Mouse (Mus musculus): Measurements from ENCODE around the gene Abcg1. TPM values are rescaled to one million over a fixed set of nuclear protein-coding genes. Genes with fewer than 3 reads are reported as not detected.

Gene Abcg1
- total and polyA plus RNA-seq, 3 experiments: 2.2 to 4.6 (median 2.2) TPM

DNA sequence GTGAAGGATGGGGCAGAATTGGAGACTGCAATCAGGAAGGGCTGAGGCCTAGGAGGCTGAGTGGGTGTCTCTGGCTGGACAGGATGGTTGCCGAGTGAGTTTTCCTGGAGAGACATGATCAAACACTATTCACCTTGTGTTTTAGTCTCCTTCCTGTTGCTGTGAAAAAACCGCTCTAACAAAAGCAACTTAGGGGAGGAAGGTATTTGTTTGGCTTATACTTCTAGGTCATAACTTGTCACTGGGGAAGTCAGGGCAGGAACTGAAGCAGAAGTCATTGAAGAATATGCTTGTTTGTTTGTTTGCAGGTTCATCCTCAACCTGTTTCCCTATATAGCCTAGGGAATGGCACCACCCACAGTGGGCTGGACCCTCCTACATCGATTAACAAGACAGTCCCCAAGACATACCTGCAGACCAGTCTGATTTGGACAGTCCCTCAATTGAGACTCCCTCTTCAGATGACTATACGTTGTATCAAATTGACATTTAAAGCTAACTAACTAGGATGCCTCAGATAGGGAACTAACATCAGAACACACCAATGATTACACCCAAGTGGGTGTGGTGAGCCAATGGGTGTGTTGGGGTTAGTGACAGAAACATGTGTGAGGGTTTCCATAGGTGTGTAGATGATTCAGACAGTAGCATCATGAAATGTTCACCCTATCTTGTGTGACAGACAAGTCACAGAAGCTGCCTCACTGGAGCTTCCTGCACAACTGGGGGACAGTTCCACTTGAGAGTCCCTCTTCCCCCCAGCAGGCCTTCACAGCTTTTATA lies 25.0 kb downstream of the Abcg1 start:
- no peak overlapping the region for H3K4me3 ChIP-seq (replicated peaks in 1 of 3; ENCODE audit: low read depth in 2 of 3, low read length in 2 of 3, poor library complexity in 1 of 3)
- no peaks in the 10 kb centered on the region for H3K9me3 ChIP-seq (replicated peaks; ENCODE audit: low read length)
- DNase-seq (ENCODE audit: extremely low read depth): no peak
- dilution Hi-C loops (cut with MboI; ENCODE audit: extremely low pct_ligation_motif_present, extremely low pct_unique_long_range_greater_than_20kb, low sequenced_read_pairs): no loop called here
- no peak for TF ChIP-seq GABPA (IDR thresholded peaks at IDR 0.05; ENCODE audit: insufficient replicate concordance, low read depth, low read length)
- no peak for TF ChIP-seq ZNF384 (IDR thresholded peaks at IDR 0.05; ENCODE audit: low read depth, low read length)
- no peak for TF ChIP-seq HCFC1 (IDR thresholded peaks at IDR 0.05; ENCODE audit: low read depth, low read length)
- no peak for TF ChIP-seq IRF4 (IDR thresholded peaks at IDR 0.05; ENCODE audit: low read depth, low read length)
- TF ChIP-seq ZC3H11A (IDR thresholded peaks at IDR 0.05; ENCODE audit: low read depth, low read length): no peak
- TF ChIP-seq MAZ (IDR thresholded peaks at IDR 0.05; ENCODE audit: low read depth, low read length): no peak
- no peak for TF ChIP-seq USF2 (conservative IDR thresholded peaks at IDR 0.05; ENCODE audit: low read depth, low read length)
- TF ChIP-seq SIN3A (IDR thresholded peaks at IDR 0.05; ENCODE audit: low read length): no peak
- TF ChIP-seq EP300 (IDR thresholded peaks at IDR 0.05; ENCODE audit: low read length): no peak
- TF ChIP-seq KAT2A (IDR thresholded peaks at IDR 0.05; ENCODE audit: insufficient replicate concordance, low read length): no peak
- no peak for TF ChIP-seq RCOR1 (conservative IDR thresholded peaks at IDR 0.05; ENCODE audit: low read depth, low read length)
- TF ChIP-seq POLR2AphosphoS2 (IDR thresholded peaks at IDR 0.05; ENCODE audit: low read depth, low read length): no peak
- no peak for TF ChIP-seq UBTF (IDR thresholded peaks at IDR 0.05; ENCODE audit: low read depth, low read length)
- TF ChIP-seq TCF12 (IDR thresholded peaks at IDR 0.05; ENCODE audit: low read depth, low read length): no peak
- TF ChIP-seq CHD2 (IDR thresholded peaks at IDR 0.05; ENCODE audit: low read length): no peak
- no peak for TF ChIP-seq E2F4 (IDR thresholded peaks at IDR 0.05; ENCODE audit: insufficient replicate concordance, low read depth, low read length)
- no peak for TF ChIP-seq MAX (IDR thresholded peaks at IDR 0.05; ENCODE audit: low read length)
- no peaks in the 10 kb centered on the region for H3K27me3 ChIP-seq (replicated peaks)
- in situ Hi-C loops (cut with MboI; ENCODE audit: low pct_ligation_motif_present, low pct_unique_long_range_greater_than_20kb, low sequenced_read_pairs): no loop called here
- no peak overlapping the region for H3K4me2 ChIP-seq (ENCODE audit: insufficient read depth, low read depth, poor library complexity, severe bottlenecking)
- no peak overlapping the region for H3K27ac ChIP-seq (ENCODE audit: insufficient read depth, low read depth)
- H3K36me3 ChIP-seq (replicated peaks in 1 of 2; ENCODE audit: control insufficient read depth in 1 of 2, insufficient read depth in 1 of 2, low read length in 1 of 2): no peaks in the 10 kb centered on the region
- H3K9ac ChIP-seq (ENCODE audit: insufficient read depth, low read depth): no peak overlapping the region
- peaks cover 7 to 25% of the 10 kb centered on the region in 2 experiments for H3K4me1 ChIP-seq (ENCODE audit: control insufficient read depth in 1 of 2, insufficient read depth in 2 of 2)
- no peaks in the 10 kb centered on the region for H3K79me2 ChIP-seq (replicated peaks; ENCODE audit: control insufficient read depth, extremely low read depth, insufficient read depth, poor library complexity, severe bottlenecking)

DNA sequence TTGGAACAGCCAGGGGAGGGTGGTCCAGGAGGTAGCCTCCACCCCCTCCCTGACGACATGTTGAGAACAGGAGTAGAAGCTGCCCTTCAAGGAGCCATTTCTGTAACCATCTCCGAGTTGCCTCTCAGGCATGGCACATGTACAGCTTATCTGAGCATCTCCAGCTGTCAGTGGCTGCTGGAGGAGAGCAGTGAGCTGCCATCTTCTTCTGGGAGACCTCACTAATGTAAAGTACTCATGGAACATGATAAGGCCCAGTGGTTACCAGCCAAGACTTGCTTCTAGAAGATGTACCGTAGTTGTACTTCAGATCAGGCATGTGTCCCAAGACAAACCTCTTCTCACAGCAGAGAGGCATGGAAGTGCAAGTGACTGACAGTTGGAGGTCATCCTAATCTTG lies 28.0 kb downstream of the Abcg1 start:
- no peak for TF ChIP-seq MEF2A (IDR thresholded peaks at IDR 0.05; ENCODE audit: borderline replicate concordance, low read depth, low read length)
- TF ChIP-seq ZKSCAN1 (IDR thresholded peaks at IDR 0.05; ENCODE audit: borderline replicate concordance, low read depth, low read length): no peak
- no peak for TF ChIP-seq USF2 (conservative IDR thresholded peaks at IDR 0.05; ENCODE audit: low read depth, low read length)
- TF ChIP-seq RAD21 (IDR thresholded peaks at IDR 0.05; ENCODE audit: low read depth, low read length): no peak
- TF ChIP-seq NRF1 (IDR thresholded peaks at IDR 0.05; ENCODE audit: low read depth, low read length): no peak
- no peak for TF ChIP-seq ZMIZ1 (IDR thresholded peaks at IDR 0.05; ENCODE audit: low read depth, low read length)
- TF ChIP-seq JUN (IDR thresholded peaks at IDR 0.05; ENCODE audit: insufficient read depth, low read depth, low read length): no peak
- no peak for TF ChIP-seq PAX5 (IDR thresholded peaks at IDR 0.05; ENCODE audit: low read length)
- TF ChIP-seq MAZ (IDR thresholded peaks at IDR 0.05; ENCODE audit: low read depth, low read length): no peak
- no peak for TF ChIP-seq ZNF384 (IDR thresholded peaks at IDR 0.05; ENCODE audit: low read depth, low read length)
- no peak for TF ChIP-seq HCFC1 (IDR thresholded peaks at IDR 0.05; ENCODE audit: low read depth, low read length)
- TF ChIP-seq MYC (IDR thresholded peaks at IDR 0.05; ENCODE audit: low read depth, low read length): no peak
- TF ChIP-seq TCF12 (IDR thresholded peaks at IDR 0.05; ENCODE audit: low read depth, low read length): no peak
- TF ChIP-seq EP300 (IDR thresholded peaks at IDR 0.05; ENCODE audit: low read length): no peak
- TF ChIP-seq ELF1 (IDR thresholded peaks at IDR 0.05; ENCODE audit: low read depth, low read length): no peak
- TF ChIP-seq ETS1 (conservative IDR thresholded peaks at IDR 0.05; ENCODE audit: low read depth, low read length): no peak
- no peak for TF ChIP-seq POLR2AphosphoS2 (IDR thresholded peaks at IDR 0.05; ENCODE audit: low read depth, low read length)
- TF ChIP-seq TBP (conservative IDR thresholded peaks at IDR 0.05; ENCODE audit: low read depth, low read length): no peak
- H3K27ac ChIP-seq (ENCODE audit: insufficient read depth, low read depth): no peak overlapping the region
- H3K27me3 ChIP-seq (replicated peaks): peaks cover 2% of the 10 kb centered on the region
- in situ Hi-C loops (cut with MboI; ENCODE audit: low pct_ligation_motif_present, low pct_unique_long_range_greater_than_20kb, low sequenced_read_pairs): no loop called here
- H3K4me1 ChIP-seq (ENCODE audit: control insufficient read depth in 1 of 2, insufficient read depth in 2 of 2): peaks cover 4 to 17% of the 10 kb centered on the region in 2 experiments; a peak in 2 of 4 replicates
- no peak for DNase-seq (ENCODE audit: extremely low read depth)
- H3K36me3 ChIP-seq (replicated peaks in 1 of 2; ENCODE audit: control insufficient read depth in 1 of 2, insufficient read depth in 1 of 2, low read length in 1 of 2): no peaks in the 10 kb centered on the region
- H3K4me3 ChIP-seq (replicated peaks in 1 of 3; ENCODE audit: low read depth in 2 of 3, low read length in 2 of 3, poor library complexity in 1 of 3): no peak overlapping the region
- H3K4me2 ChIP-seq (ENCODE audit: insufficient read depth, low read depth, poor library complexity, severe bottlenecking): no peak overlapping the region
- dilution Hi-C loops (cut with MboI; ENCODE audit: extremely low pct_ligation_motif_present, extremely low pct_unique_long_range_greater_than_20kb, low sequenced_read_pairs): no loop called here
- no peaks in the 10 kb centered on the region for H3K9me3 ChIP-seq (replicated peaks; ENCODE audit: low read length)
- H3K9ac ChIP-seq (ENCODE audit: insufficient read depth, low read depth): no peak overlapping the region
- no peaks in the 10 kb centered on the region for H3K79me2 ChIP-seq (replicated peaks; ENCODE audit: control insufficient read depth, extremely low read depth, insufficient read depth, poor library complexity, severe bottlenecking)

Data from CH12.LX (cell line).